Mouse (Mus musculus) CH12.LX (cell line): Measurements from ENCODE around the gene Cep70.

ENCODE experiments used
- CTCF ChIP-seq, 2 experiments: IDR thresholded peaks in 1 of 2; conservative IDR thresholded peaks in 1 of 2; 2 replicates each; pipeline ENCODE4 v1.5.1; 2011 to 2012; ENCODE audit warnings: low read depth in 2 of 2, low read length in 2 of 2, improper control_type of control experiment in 1 of 2, inconsistent platforms in 1 of 2, mild to moderate bottlenecking in 1 of 2, moderate library complexity in 1 of 2
- SIN3A ChIP-seq: IDR thresholded peaks from 2 replicates; pipeline ENCODE4 v1.6.1; 2012; ENCODE audit warnings: low read length, improper control_type of control experiment, inconsistent platforms
- TCF12 ChIP-seq: IDR thresholded peaks from 2 replicates; pipeline ENCODE4 v1.6.1; 2014; ENCODE audit warnings: low read depth, mild to moderate bottlenecking, inconsistent platforms, low read length, improper control_type of control experiment
- ZNF384 ChIP-seq: IDR thresholded peaks from 2 replicates; pipeline ENCODE4 v1.6.1; 2012; ENCODE audit warnings: low read depth, low read length, improper control_type of control experiment, inconsistent platforms

DNA sequence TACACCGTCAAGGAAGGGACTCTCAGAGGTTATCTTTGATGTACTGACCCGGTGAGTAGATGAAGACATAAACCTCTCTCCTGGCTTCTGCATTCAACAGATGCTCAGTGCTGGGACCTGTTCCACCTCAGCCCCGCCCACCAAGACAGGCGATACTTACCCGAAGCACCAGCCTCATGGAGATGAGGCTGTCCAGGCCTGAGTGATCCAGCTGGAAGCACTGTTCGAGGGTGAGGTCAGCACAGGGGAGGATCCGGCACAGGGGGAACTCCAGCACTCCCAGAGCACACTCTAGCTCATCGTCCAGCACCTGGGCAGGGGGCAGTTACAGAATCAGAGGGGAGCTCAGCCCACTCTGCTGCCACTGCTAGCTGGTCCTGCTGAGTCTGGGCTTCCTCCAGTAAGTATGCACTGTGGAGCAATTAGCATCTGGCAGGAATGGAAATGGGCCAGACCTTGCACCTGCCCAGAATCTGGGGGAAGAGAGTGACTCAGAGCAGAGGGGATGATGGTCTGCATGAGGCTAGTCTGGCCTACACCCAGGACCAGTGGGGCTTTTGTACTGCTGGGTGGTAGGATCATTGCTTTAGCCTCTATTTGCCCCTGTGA, 76.3 kb downstream of the Cep70 start:
- no peak for TF ChIP-seq CTCF (conservative IDR thresholded peaks at IDR 0.05 in 1 of 2, IDR thresholded peaks at IDR 0.05 in 1 of 2; ENCODE audit: low read depth in 2 of 2, low read length in 2 of 2)
- no peak for TF ChIP-seq ZNF384
- TF ChIP-seq TCF12 = no peak
- no peak for TF ChIP-seq SIN3A
